Mouse (Mus musculus) C2C12 (cell line): ENCODE data around the gene Gm29797. TPM values are rescaled to one million over a fixed set of nuclear protein-coding genes. Genes with fewer than 3 reads are reported as not detected.

ENCODE experiments used
- H3K27me3 ChIP-seq: one replicate; pipeline ENCODE4 v1.6.1; 2011; ENCODE audit not compliant: control insufficient read depth, insufficient read depth, insufficient read length
- H3K36me3 ChIP-seq: one replicate; pipeline ENCODE4 v1.6.1; 2011; ENCODE audit not compliant: control insufficient read depth, insufficient read depth
- H3K4me3 ChIP-seq: one replicate; pipeline ENCODE4 v1.5.1; 2011; ENCODE audit warnings: mild to moderate bottlenecking, control low read depth; ENCODE audit not compliant: poor library complexity, insufficient read depth, severe bottlenecking
- H3K79me2 ChIP-seq: one replicate; pipeline ENCODE4 v1.6.1; 2011; ENCODE audit not compliant: control insufficient read depth, insufficient read depth
- H3K79me3 ChIP-seq: one replicate; pipeline ENCODE4 v1.6.1; 2011; ENCODE audit warnings: low read depth, control low read depth
- H3ac ChIP-seq: one replicate; pipeline ENCODE3; 2011; ENCODE audit warnings: low read depth; ENCODE audit not compliant: control insufficient read depth, insufficient read length
- CEBPB ChIP-seq: IDR thresholded peaks from one replicate; pipeline ENCODE4 v1.6.1; 2011; ENCODE audit warnings: low read depth, mild to moderate bottlenecking, control low read depth, moderate library complexity
- CTCF ChIP-seq: IDR thresholded peaks from one replicate; pipeline ENCODE4 v1.5.1; 2011; ENCODE audit not compliant: control insufficient read depth, insufficient read depth, insufficient read length
- FOSL1 ChIP-seq: IDR thresholded peaks from one replicate; pipeline ENCODE4 v1.8.0; 2011; ENCODE audit warnings: mild to moderate bottlenecking, low read length; ENCODE audit not compliant: poor library complexity, insufficient read depth, severe bottlenecking
- MAX ChIP-seq: IDR thresholded peaks from one replicate; pipeline ENCODE4 v1.6.1; 2011; ENCODE audit warnings: mild to moderate bottlenecking, control low read depth
- MYOD1 ChIP-seq: IDR thresholded peaks from one replicate; pipeline ENCODE4 v1.6.1; 2011; ENCODE audit warnings: low read depth; ENCODE audit not compliant: control insufficient read depth, insufficient read length
- MYOG ChIP-seq: IDR thresholded peaks from one replicate; pipeline ENCODE4 v1.6.1; 2011; ENCODE audit not compliant: control insufficient read depth, insufficient read length; ENCODE audit errors: extremely low read depth
- USF1 ChIP-seq: IDR thresholded peaks from one replicate; pipeline ENCODE4 v1.6.1; 2011; ENCODE audit warnings: low read depth, mild to moderate bottlenecking, control low read depth, moderate library complexity
- polyA plus RNA-seq: library from polyadenylated mRNA; unstranded; fragments of >200 nt; fragmentation: generic; extraction: Trizol; gene quantifications from one replicate; pipeline ENCODE4 v1.2.1, GENCODE M21; 2012; ENCODE audit warnings: missing spikeins

The Gm29797 gene
- polyA plus RNA-seq, 1 experiment, result 0.05 TPM

GRCm38 (mm10) chr2:181644361-181644760, 12.5 kb upstream of the Gm29797 start:
- no peak for TF ChIP-seq USF1
- TF ChIP-seq CTCF, result peak; percentile 45
- TF ChIP-seq MAX, result peak; percentile 56
- Histone ChIP-seq H3K4me3 (no peak overlapping the region), H3K27me3 (no peaks in the 10 kb centered on the region), H3K36me3 (peaks cover 70% of the 10 kb centered on the region), H3K79me3 (no peaks in the 10 kb centered on the region), H3K79me2 (no peaks in the 10 kb centered on the region), H3ac (no peak overlapping the region)

GRCm38 (mm10) chr2:181645666-181646065, 11.2 kb upstream of the Gm29797 start:
- no peak overlapping the region for H3K4me3 ChIP-seq
- H3K27me3 ChIP-seq, result no peaks in the 10 kb centered on the region
- peaks cover 73% of the 10 kb centered on the region for H3K36me3 ChIP-seq
- H3K79me3 ChIP-seq, result no peaks in the 10 kb centered on the region
- no peaks in the 10 kb centered on the region for H3K79me2 ChIP-seq
- no peak for TF ChIP-seq USF1
- no peak for TF ChIP-seq CTCF
- H3ac ChIP-seq, result no peak overlapping the region

GRCm38 (mm10) chr2:181646626-181647472, 10.0 kb upstream of the Gm29797 start:
- Histone ChIP-seq H3ac (no peak overlapping the region), H3K4me3 (no peak overlapping the region), H3K27me3 (no peaks in the 10 kb centered on the region), H3K79me3 (no peaks in the 10 kb centered on the region), H3K36me3 (peaks cover 73% of the 10 kb centered on the region), H3K79me2 (no peaks in the 10 kb centered on the region)
- TF ChIP-seq MYOD1 (no peak), USF1 (no peak), MAX (no peak), CEBPB (no peak), MYOG (no peak), CTCF (no peak), FOSL1 (no peak)

DNA sequence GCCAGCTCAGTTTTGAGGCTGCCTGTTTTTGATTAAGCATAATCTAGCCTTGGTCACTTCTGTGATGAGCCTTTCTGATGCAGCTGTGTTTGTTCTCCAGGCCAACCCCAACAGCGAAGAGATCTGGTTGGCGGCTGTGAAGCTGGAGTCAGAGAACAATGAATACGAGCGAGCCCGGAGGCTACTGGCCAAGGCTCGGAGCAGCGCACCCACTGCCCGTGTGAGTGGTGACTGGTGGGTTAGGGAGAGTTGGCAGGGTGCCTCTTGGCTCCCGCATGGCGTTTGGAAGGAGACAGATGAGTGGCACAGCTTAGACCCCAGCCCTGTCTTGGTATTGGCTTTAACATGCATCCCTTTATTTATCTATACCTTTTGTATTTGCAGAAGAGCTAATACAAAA, 7.9 kb upstream of the Gm29797 start:
- Histone ChIP-seq H3K79me2 (no peaks in the 10 kb centered on the region), H3ac (no peak overlapping the region), H3K4me3 (no peak overlapping the region), H3K79me3 (no peaks in the 10 kb centered on the region), H3K36me3 (peaks cover 88% of the 10 kb centered on the region), H3K27me3 (no peaks in the 10 kb centered on the region)
- TF ChIP-seq MYOD1, result no peak
- no peak for TF ChIP-seq FOSL1
- TF ChIP-seq USF1, result no peak
- TF ChIP-seq MAX, result no peak
- no peak for TF ChIP-seq MYOG
- no peak for TF ChIP-seq CEBPB
- no peak for TF ChIP-seq CTCF

- Histone ChIP-seq H3ac (no peak overlapping the region), H3K36me3 (peaks cover 79% of the 10 kb centered on the region), H3K79me3 (no peaks in the 10 kb centered on the region), H3K4me3 (no peak overlapping the region), H3K27me3 (no peaks in the 10 kb centered on the region), H3K79me2 (no peaks in the 10 kb centered on the region)
- TF ChIP-seq USF1 (no peak), CTCF (no peak), CEBPB (no peak), MYOG (no peak)
These were observed 3.8 kb upstream of the Gm29797 start for GRCm38 (mm10) chr2:181653065-181653464.

DNA sequence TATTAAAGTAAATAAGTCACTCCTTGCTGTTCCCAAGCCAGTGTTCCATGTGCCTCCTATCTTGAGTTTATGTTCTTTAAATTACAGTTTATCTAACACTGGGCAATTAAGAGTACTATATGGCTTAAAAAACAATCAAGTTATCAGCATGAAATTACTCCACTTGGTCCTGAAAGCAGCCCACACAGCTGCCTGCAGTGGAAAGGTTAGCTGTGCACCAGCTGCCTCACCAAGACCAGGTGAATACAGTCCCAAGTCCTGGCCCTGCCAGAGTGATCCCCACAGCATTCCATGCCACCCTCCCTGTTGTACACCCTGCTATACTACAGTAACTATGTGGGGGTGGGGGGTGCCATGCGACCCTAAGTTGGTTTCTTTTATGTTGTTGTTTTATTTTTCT, 3.3 kb upstream of the Gm29797 start:
- Histone ChIP-seq H3K4me3 (no peak overlapping the region), H3K36me3 (peaks cover 74% of the 10 kb centered on the region), H3K79me2 (no peaks in the 10 kb centered on the region), H3K79me3 (no peaks in the 10 kb centered on the region), H3K27me3 (no peaks in the 10 kb centered on the region), H3ac (no peak overlapping the region)
- TF ChIP-seq MYOG, result no peak
- no peak for TF ChIP-seq CEBPB
- no peak for TF ChIP-seq USF1
- TF ChIP-seq CTCF, result no peak
- TF ChIP-seq MAX, result no peak
- no peak for TF ChIP-seq FOSL1
- no peak for TF ChIP-seq MYOD1
